Mouse (Mus musculus) MEL (cell line): ENCODE measurements around the gene Tnip2. TPM values are rescaled to one million over a fixed set of nuclear protein-coding genes. Genes with fewer than 3 reads are reported as not detected.

Experiments
- DNase-seq: peaks from one replicate; pipeline ENCODE4 v3.0.0; 2011; ENCODE audit warnings: low read depth, low spot score
- H3K27ac ChIP-seq: 2 replicates; pipeline ENCODE4 v1.5.1; 2012; ENCODE audit warnings: low read depth, mild to moderate bottlenecking, control low read depth, low read length, moderate library complexity; ENCODE audit not compliant: control insufficient read depth
- H3K27me3 ChIP-seq, 2 experiments: fragments of 150-350 bp in 1 of 2; sonication (generic) in 1 of 2; 2 replicates each; pipeline ENCODE4 v1.6.1; 2012; ENCODE audit warnings: low read length in 2 of 2, mild to moderate bottlenecking in 2 of 2, improper control_type of control experiment in 1 of 2, moderate library complexity in 1 of 2; ENCODE audit not compliant: insufficient read depth in 2 of 2, control insufficient read depth in 1 of 2
- H3K36me3 ChIP-seq, 2 experiments: 2 replicates each; pipeline ENCODE4 v1.6.1; 2012 to 2014; ENCODE audit warnings: low read length in 2 of 2, improper control_type of control experiment in 1 of 2, inconsistent platforms in 1 of 2, mild to moderate bottlenecking in 1 of 2; ENCODE audit not compliant: insufficient read depth in 2 of 2, control insufficient read depth in 1 of 2
- H3K4me1 ChIP-seq, 2 experiments: fragments of 150-350 bp in 1 of 2; sonication (generic) in 1 of 2; 2 replicates each; pipeline ENCODE4 v1.6.1; 2012; ENCODE audit warnings: low read length in 2 of 2, improper control_type of control experiment in 1 of 2, mild to moderate bottlenecking in 1 of 2; ENCODE audit not compliant: insufficient read depth in 2 of 2, control insufficient read depth in 1 of 2
- H3K4me3 ChIP-seq, 2 experiments: fragments of 150-350 bp in 1 of 2; sonication (generic) in 1 of 2; 2 replicates each; pipeline ENCODE4 v1.5.1; 2012; ENCODE audit warnings: low read depth in 2 of 2, low read length in 2 of 2, mild to moderate bottlenecking in 2 of 2, moderate library complexity in 2 of 2, control low read depth in 1 of 2, improper control_type of control experiment in 1 of 2; ENCODE audit not compliant: control insufficient read depth in 1 of 2, insufficient read depth in 1 of 2
- H3K79me2 ChIP-seq: 2 replicates; pipeline ENCODE4 v1.6.1; 2012; ENCODE audit warnings: mild to moderate bottlenecking, low read length, moderate library complexity; ENCODE audit not compliant: control insufficient read depth, poor library complexity, insufficient read depth
- H3K9ac ChIP-seq: 2 replicates; pipeline ENCODE4 v1.6.1; 2012; ENCODE audit warnings: low read depth, mild to moderate bottlenecking, control low read depth, low read length, moderate library complexity; ENCODE audit not compliant: control insufficient read depth, poor library complexity, severe bottlenecking
- H3K9me3 ChIP-seq: fragments of 150-350 bp; sonication (generic); replicated peaks from 2 replicates; pipeline ENCODE4 v1.6.1; 2012; ENCODE audit warnings: mild to moderate bottlenecking, low read length, improper control_type of control experiment, moderate library complexity; ENCODE audit not compliant: insufficient read depth
- BHLHE40 ChIP-seq: IDR thresholded peaks from 2 replicates; pipeline ENCODE4 v1.6.1; 2012; ENCODE audit warnings: low read depth, mild to moderate bottlenecking, inconsistent platforms, low read length, improper control_type of control experiment, borderline replicate concordance
- CHD1 ChIP-seq: IDR thresholded peaks from 2 replicates; pipeline ENCODE4 v1.6.1; 2012; ENCODE audit warnings: low read depth, mild to moderate bottlenecking, inconsistent platforms, low read length, improper control_type of control experiment
- CHD2 ChIP-seq: IDR thresholded peaks from 2 replicates; pipeline ENCODE4 v1.6.1; 2011; ENCODE audit warnings: low read length, improper control_type of control experiment
- CTCF ChIP-seq, 3 experiments: IDR thresholded peaks in 2 of 3; conservative IDR thresholded peaks in 1 of 3; 2 replicates each; pipeline ENCODE4 v1.5.1; 2011 to 2012; ENCODE audit warnings: low read length in 3 of 3, low read depth in 2 of 3, mild to moderate bottlenecking in 2 of 3, improper control_type of control experiment in 1 of 3, inconsistent platforms in 1 of 3, mixed read lengths in 1 of 3, moderate library complexity in 1 of 3; ENCODE audit not compliant: control insufficient read depth in 1 of 3, insufficient read depth in 1 of 3, poor library complexity in 1 of 3, severe bottlenecking in 1 of 3
- ELF1 ChIP-seq: IDR thresholded peaks from 2 replicates; pipeline ENCODE4 v1.6.1; 2014; ENCODE audit warnings: low read depth, mild to moderate bottlenecking, inconsistent platforms, low read length, improper control_type of control experiment, moderate library complexity
- ETS1 ChIP-seq: IDR thresholded peaks from 2 replicates; pipeline ENCODE4 v1.6.1; 2012; ENCODE audit warnings: low read depth, mild to moderate bottlenecking, inconsistent platforms, low read length, improper control_type of control experiment, moderate library complexity
- GABPA ChIP-seq: IDR thresholded peaks from 2 replicates; pipeline ENCODE4 v1.6.1; 2012; ENCODE audit warnings: low read depth, mild to moderate bottlenecking, inconsistent platforms, low read length, improper control_type of control experiment, moderate library complexity
- GATA1 ChIP-seq: IDR thresholded peaks from 2 replicates; pipeline ENCODE4 v1.6.1; 2011; ENCODE audit warnings: low read depth, low read length, improper control_type of control experiment
- MAFK ChIP-seq: IDR thresholded peaks from 2 replicates; pipeline ENCODE4 v1.6.1; 2011; ENCODE audit warnings: low read depth, mild to moderate bottlenecking, low read length, improper control_type of control experiment, borderline replicate concordance
- MAX ChIP-seq: IDR thresholded peaks from 2 replicates; pipeline ENCODE4 v1.6.1; 2011; ENCODE audit warnings: low read length, improper control_type of control experiment
- MXI1 ChIP-seq: IDR thresholded peaks from 2 replicates; pipeline ENCODE4 v1.6.1; 2011; ENCODE audit warnings: mild to moderate bottlenecking, low read depth, low read length, improper control_type of control experiment
- MYC ChIP-seq: IDR thresholded peaks from 2 replicates; pipeline ENCODE4 v1.6.1; 2011; ENCODE audit warnings: low read depth, mild to moderate bottlenecking, low read length, improper control_type of control experiment, moderate library complexity
- POLR2A ChIP-seq, 2 experiments: IDR thresholded peaks; 2 replicates each; pipeline ENCODE4 v1.6.1; 2011 to 2012; ENCODE audit warnings: low read length in 2 of 2, mild to moderate bottlenecking in 2 of 2, control low read depth in 1 of 2, improper control_type of control experiment in 1 of 2, low read depth in 1 of 2, moderate library complexity in 1 of 2; ENCODE audit not compliant: control insufficient read depth in 1 of 2, insufficient read depth in 1 of 2, poor library complexity in 1 of 2
- POLR2AphosphoS2 ChIP-seq: IDR thresholded peaks from 2 replicates; pipeline ENCODE4 v1.6.1; 2011; ENCODE audit warnings: low read length, improper control_type of control experiment
- POLR2AphosphoS5 ChIP-seq: IDR thresholded peaks from 2 replicates; pipeline ENCODE4 v1.6.1; 2012; ENCODE audit warnings: low read depth, borderline replicate concordance, mild to moderate bottlenecking, inconsistent platforms, low read length, moderate library complexity, mixed read lengths
- SMC3 ChIP-seq: IDR thresholded peaks from 2 replicates; pipeline ENCODE4 v1.6.1; 2011; ENCODE audit warnings: low read depth, low read length, improper control_type of control experiment
- TAL1 ChIP-seq: IDR thresholded peaks from 2 replicates; pipeline ENCODE4 v1.6.1; 2012; ENCODE audit warnings: mild to moderate bottlenecking, inconsistent platforms, low read length, moderate library complexity, mixed read lengths
- ZC3H11A ChIP-seq: IDR thresholded peaks from 2 replicates; pipeline ENCODE4 v1.6.1; 2012; ENCODE audit warnings: low read depth, mild to moderate bottlenecking, inconsistent platforms, low read length, improper control_type of control experiment
- ZNF384 ChIP-seq: IDR thresholded peaks from 2 replicates; pipeline ENCODE4 v1.6.1; 2012; ENCODE audit warnings: low read depth, mild to moderate bottlenecking, inconsistent platforms, low read length, improper control_type of control experiment
- polyA plus RNA-seq, 2 experiments: library from polyadenylated mRNA; stranded (reverse) in 1 of 2; unstranded in 1 of 2; fragments of >175 nt in 1 of 2; fragments of >200 nt in 1 of 2; gene quantifications; 2 replicates each; pipeline versions ENCODE4 v1.2.1 to v1.2.4; 2012; ENCODE audit warnings: low replicate concordance in 2 of 2, low read depth in 1 of 2; ENCODE audit not compliant: insufficient read length in 2 of 2, insufficient read depth in 1 of 2, missing spikeins in 1 of 2
- total RNA-seq: library from RNA; depleted of rRNA; stranded (reverse); fragments of 300-350 nt; gene quantifications from 2 replicates; pipeline ENCODE4 v1.2.3, GENCODE M21; 2012

The Tnip2 gene
- total and polyA plus RNA-seq, 3 experiments: 27.0 to 89.4 (median 30.6) TPM

GRCm38 (mm10) chr5:34534776-34535581, 21.2 kb upstream of the Tnip2 start:
- no peaks in the 10 kb centered on the region for H3K4me1 ChIP-seq
- H3K4me3 ChIP-seq: no peak overlapping the region

GRCm38 (mm10) chr5:34533820-34534219, 20.0 kb upstream of the Tnip2 start:
- Histone ChIP-seq H3K27ac (no peak overlapping the region), H3K4me3 (no peak overlapping the region), H3K4me1 (no peaks in the 10 kb centered on the region), H3K36me3 (no peaks in the 10 kb centered on the region), H3K9me3 (no peaks in the 10 kb centered on the region), H3K27me3 (no peaks in the 10 kb centered on the region), H3K9ac (no peak overlapping the region), H3K79me2 (no peaks in the 10 kb centered on the region)
- no peak for DNase-seq
- no peak for TF ChIP-seq GATA1
- TF ChIP-seq ELF1: no peak
- TF ChIP-seq POLR2AphosphoS5: no peak
- TF ChIP-seq POLR2AphosphoS2: no peak
- no peak for TF ChIP-seq GABPA
- no peak for TF ChIP-seq TAL1
- TF ChIP-seq ETS1: no peak
- TF ChIP-seq MYC: no peak
- no peak for TF ChIP-seq CHD1
- TF ChIP-seq BHLHE40: no peak
- TF ChIP-seq ZNF384: no peak
- no peak for TF ChIP-seq ZC3H11A
- TF ChIP-seq MAFK: no peak
- no peak for TF ChIP-seq CHD2
- TF ChIP-seq MAX: no peak
- TF ChIP-seq CTCF (IDR thresholded peaks at IDR 0.05 in 2 of 3, conservative IDR thresholded peaks at IDR 0.05 in 1 of 3; ENCODE audit: control insufficient read depth in 1 of 3, insufficient read depth in 1 of 3, low read depth in 2 of 3, low read length in 3 of 3, poor library complexity in 1 of 3, severe bottlenecking in 1 of 3): no peak

More at GRCm38 (mm10) chr5:34534776-34535581, 21.2 kb upstream of the Tnip2 start:
- Histone ChIP-seq H3K27ac (no peak overlapping the region), H3K79me2 (no peaks in the 10 kb centered on the region), H3K9ac (no peak overlapping the region), H3K36me3 (no peaks in the 10 kb centered on the region), H3K27me3 (no peaks in the 10 kb centered on the region)
- DNase-seq: no peak
- no peak for TF ChIP-seq SMC3
- no peak for TF ChIP-seq GABPA
- TF ChIP-seq MXI1: no peak
- no peak for TF ChIP-seq CHD2
- TF ChIP-seq POLR2A (IDR thresholded peaks at IDR 0.05; ENCODE audit: control insufficient read depth in 1 of 2, insufficient read depth in 1 of 2, low read depth in 1 of 2, low read length in 2 of 2, poor library complexity in 1 of 2): no peak
- TF ChIP-seq MAX: no peak
- TF ChIP-seq, all 39 proteins: peak for 0
- no peaks in the 10 kb centered on the region for H3K9me3 ChIP-seq
